Mouse (Mus musculus) MEL (cell line): ENCODE data around the gene Srsf2. TPM values are rescaled to one million over a fixed set of nuclear protein-coding genes. Genes with fewer than 3 reads are reported as not detected.

Source experiments
- DNase-seq: peaks from one replicate; pipeline ENCODE4 v3.0.0; 2011; ENCODE audit warnings: low read depth, low spot score
- H3K27ac ChIP-seq: 2 replicates; pipeline ENCODE4 v1.5.1; 2012; ENCODE audit warnings: low read depth, mild to moderate bottlenecking, control low read depth, low read length, moderate library complexity; ENCODE audit not compliant: control insufficient read depth
- H3K27me3 ChIP-seq, 2 experiments: fragments of 150-350 bp in 1 of 2; sonication (generic) in 1 of 2; 2 replicates each; pipeline ENCODE4 v1.6.1; 2012; ENCODE audit warnings: low read length in 2 of 2, mild to moderate bottlenecking in 2 of 2, improper control_type of control experiment in 1 of 2, moderate library complexity in 1 of 2; ENCODE audit not compliant: insufficient read depth in 2 of 2, control insufficient read depth in 1 of 2
- H3K36me3 ChIP-seq, 2 experiments: 2 replicates each; pipeline ENCODE4 v1.6.1; 2012 to 2014; ENCODE audit warnings: low read length in 2 of 2, improper control_type of control experiment in 1 of 2, inconsistent platforms in 1 of 2, mild to moderate bottlenecking in 1 of 2; ENCODE audit not compliant: insufficient read depth in 2 of 2, control insufficient read depth in 1 of 2
- H3K4me1 ChIP-seq, 2 experiments: fragments of 150-350 bp in 1 of 2; sonication (generic) in 1 of 2; 2 replicates each; pipeline ENCODE4 v1.6.1; 2012; ENCODE audit warnings: low read length in 2 of 2, improper control_type of control experiment in 1 of 2, mild to moderate bottlenecking in 1 of 2; ENCODE audit not compliant: insufficient read depth in 2 of 2, control insufficient read depth in 1 of 2
- H3K4me3 ChIP-seq, 2 experiments: fragments of 150-350 bp in 1 of 2; sonication (generic) in 1 of 2; 2 replicates each; pipeline ENCODE4 v1.5.1; 2012; ENCODE audit warnings: low read depth in 2 of 2, low read length in 2 of 2, mild to moderate bottlenecking in 2 of 2, moderate library complexity in 2 of 2, control low read depth in 1 of 2, improper control_type of control experiment in 1 of 2; ENCODE audit not compliant: control insufficient read depth in 1 of 2, insufficient read depth in 1 of 2
- H3K79me2 ChIP-seq: 2 replicates; pipeline ENCODE4 v1.6.1; 2012; ENCODE audit warnings: mild to moderate bottlenecking, low read length, moderate library complexity; ENCODE audit not compliant: control insufficient read depth, poor library complexity, insufficient read depth
- H3K9ac ChIP-seq: 2 replicates; pipeline ENCODE4 v1.6.1; 2012; ENCODE audit warnings: low read depth, mild to moderate bottlenecking, control low read depth, low read length, moderate library complexity; ENCODE audit not compliant: control insufficient read depth, poor library complexity, severe bottlenecking
- H3K9me3 ChIP-seq: fragments of 150-350 bp; sonication (generic); replicated peaks from 2 replicates; pipeline ENCODE4 v1.6.1; 2012; ENCODE audit warnings: mild to moderate bottlenecking, low read length, improper control_type of control experiment, moderate library complexity; ENCODE audit not compliant: insufficient read depth
- CHD1 ChIP-seq: IDR thresholded peaks from 2 replicates; pipeline ENCODE4 v1.6.1; 2012; ENCODE audit warnings: low read depth, mild to moderate bottlenecking, inconsistent platforms, low read length, improper control_type of control experiment
- CTCF ChIP-seq, 3 experiments: IDR thresholded peaks in 2 of 3; conservative IDR thresholded peaks in 1 of 3; 2 replicates each; pipeline ENCODE4 v1.5.1; 2011 to 2012; ENCODE audit warnings: low read length in 3 of 3, low read depth in 2 of 3, mild to moderate bottlenecking in 2 of 3, improper control_type of control experiment in 1 of 3, inconsistent platforms in 1 of 3, mixed read lengths in 1 of 3, moderate library complexity in 1 of 3; ENCODE audit not compliant: control insufficient read depth in 1 of 3, insufficient read depth in 1 of 3, poor library complexity in 1 of 3, severe bottlenecking in 1 of 3
- E2F4 ChIP-seq: IDR thresholded peaks from 2 replicates; pipeline ENCODE4 v1.6.1; 2011; ENCODE audit warnings: low read depth, low read length, improper control_type of control experiment, borderline replicate concordance
- ELF1 ChIP-seq: IDR thresholded peaks from 2 replicates; pipeline ENCODE4 v1.6.1; 2014; ENCODE audit warnings: low read depth, mild to moderate bottlenecking, inconsistent platforms, low read length, improper control_type of control experiment, moderate library complexity
- ETS1 ChIP-seq: IDR thresholded peaks from 2 replicates; pipeline ENCODE4 v1.6.1; 2012; ENCODE audit warnings: low read depth, mild to moderate bottlenecking, inconsistent platforms, low read length, improper control_type of control experiment, moderate library complexity
- GABPA ChIP-seq: IDR thresholded peaks from 2 replicates; pipeline ENCODE4 v1.6.1; 2012; ENCODE audit warnings: low read depth, mild to moderate bottlenecking, inconsistent platforms, low read length, improper control_type of control experiment, moderate library complexity
- GATA1 ChIP-seq: IDR thresholded peaks from 2 replicates; pipeline ENCODE4 v1.6.1; 2011; ENCODE audit warnings: low read depth, low read length, improper control_type of control experiment
- HCFC1 ChIP-seq: IDR thresholded peaks from 2 replicates; pipeline ENCODE4 v1.6.1; 2012; ENCODE audit warnings: low read depth, mild to moderate bottlenecking, inconsistent platforms, low read length, improper control_type of control experiment, moderate library complexity
- JUND ChIP-seq: IDR thresholded peaks from 2 replicates; pipeline ENCODE4 v1.6.1; 2011; ENCODE audit warnings: low read depth, mild to moderate bottlenecking, improper control_type of control experiment, low read length
- MAX ChIP-seq: IDR thresholded peaks from 2 replicates; pipeline ENCODE4 v1.6.1; 2011; ENCODE audit warnings: low read length, improper control_type of control experiment
- MAZ ChIP-seq: IDR thresholded peaks from 2 replicates; pipeline ENCODE4 v1.6.1; 2012; ENCODE audit warnings: low read depth, mild to moderate bottlenecking, inconsistent platforms, low read length, improper control_type of control experiment
- MXI1 ChIP-seq: IDR thresholded peaks from 2 replicates; pipeline ENCODE4 v1.6.1; 2011; ENCODE audit warnings: mild to moderate bottlenecking, low read depth, low read length, improper control_type of control experiment
- MYC ChIP-seq: IDR thresholded peaks from 2 replicates; pipeline ENCODE4 v1.6.1; 2011; ENCODE audit warnings: low read depth, mild to moderate bottlenecking, low read length, improper control_type of control experiment, moderate library complexity
- NELFE ChIP-seq: IDR thresholded peaks from 2 replicates; pipeline ENCODE4 v1.6.1; 2011; ENCODE audit warnings: low read depth, low read length, improper control_type of control experiment
- NRF1 ChIP-seq: IDR thresholded peaks from 2 replicates; pipeline ENCODE4 v1.6.1; 2014; ENCODE audit warnings: low read depth, mild to moderate bottlenecking, inconsistent platforms, low read length, improper control_type of control experiment, moderate library complexity; ENCODE audit not compliant: poor library complexity, insufficient read depth, severe bottlenecking
- POLR2A ChIP-seq, 2 experiments: IDR thresholded peaks; 2 replicates each; pipeline ENCODE4 v1.6.1; 2011 to 2012; ENCODE audit warnings: low read length in 2 of 2, mild to moderate bottlenecking in 2 of 2, control low read depth in 1 of 2, improper control_type of control experiment in 1 of 2, low read depth in 1 of 2, moderate library complexity in 1 of 2; ENCODE audit not compliant: control insufficient read depth in 1 of 2, insufficient read depth in 1 of 2, poor library complexity in 1 of 2
- POLR2AphosphoS2 ChIP-seq: IDR thresholded peaks from 2 replicates; pipeline ENCODE4 v1.6.1; 2011; ENCODE audit warnings: low read length, improper control_type of control experiment
- POLR2AphosphoS5 ChIP-seq: IDR thresholded peaks from 2 replicates; pipeline ENCODE4 v1.6.1; 2012; ENCODE audit warnings: low read depth, borderline replicate concordance, mild to moderate bottlenecking, inconsistent platforms, low read length, moderate library complexity, mixed read lengths
- SIN3A ChIP-seq: IDR thresholded peaks from 2 replicates; pipeline ENCODE4 v1.6.1; 2012; ENCODE audit warnings: low read length, improper control_type of control experiment, inconsistent platforms
- SMC3 ChIP-seq: IDR thresholded peaks from 2 replicates; pipeline ENCODE4 v1.6.1; 2011; ENCODE audit warnings: low read depth, low read length, improper control_type of control experiment
- TBP ChIP-seq: IDR thresholded peaks from 2 replicates; pipeline ENCODE4 v1.8.0; 2011; ENCODE audit warnings: low read depth, low read length, improper control_type of control experiment
- TCF12 ChIP-seq: IDR thresholded peaks from 2 replicates; pipeline ENCODE4 v1.6.1; 2014; ENCODE audit warnings: low read depth, mild to moderate bottlenecking, inconsistent platforms, low read length, improper control_type of control experiment, moderate library complexity
- UBTF ChIP-seq: IDR thresholded peaks from 2 replicates; pipeline ENCODE4 v1.6.1; 2012; ENCODE audit warnings: low read depth, mild to moderate bottlenecking, inconsistent platforms, low read length, improper control_type of control experiment, moderate library complexity, borderline replicate concordance; ENCODE audit not compliant: insufficient read depth
- USF1 ChIP-seq: IDR thresholded peaks from 2 replicates; pipeline ENCODE4 v1.6.1; 2014; ENCODE audit warnings: low read depth, mild to moderate bottlenecking, inconsistent platforms, low read length, improper control_type of control experiment, moderate library complexity
- USF2 ChIP-seq, 2 experiments: IDR thresholded peaks; 2 replicates each; pipeline ENCODE4 v1.6.1; 2011 to 2012; ENCODE audit warnings: improper control_type of control experiment in 2 of 2, low read length in 2 of 2, borderline replicate concordance in 1 of 2, inconsistent platforms in 1 of 2, low read depth in 1 of 2, mild to moderate bottlenecking in 1 of 2; ENCODE audit not compliant: insufficient read depth in 1 of 2
- ZKSCAN1 ChIP-seq: IDR thresholded peaks from 2 replicates; pipeline ENCODE4 v1.6.1; 2012; ENCODE audit warnings: low read depth, mild to moderate bottlenecking, inconsistent platforms, low read length, improper control_type of control experiment, moderate library complexity
- polyA plus RNA-seq, 2 experiments: library from polyadenylated mRNA; stranded (reverse) in 1 of 2; unstranded in 1 of 2; fragments of >175 nt in 1 of 2; fragments of >200 nt in 1 of 2; gene quantifications; 2 replicates each; pipeline versions ENCODE4 v1.2.1 to v1.2.4; 2012; ENCODE audit warnings: low replicate concordance in 2 of 2, low read depth in 1 of 2; ENCODE audit not compliant: insufficient read length in 2 of 2, insufficient read depth in 1 of 2, missing spikeins in 1 of 2
- total RNA-seq: library from RNA; depleted of rRNA; stranded (reverse); fragments of 300-350 nt; gene quantifications from 2 replicates; pipeline ENCODE4 v1.2.3, GENCODE M21; 2012

The Srsf2 gene
- total and polyA plus RNA-seq, 3 experiments: 257 to 1,128 (median 453) TPM

DNA sequence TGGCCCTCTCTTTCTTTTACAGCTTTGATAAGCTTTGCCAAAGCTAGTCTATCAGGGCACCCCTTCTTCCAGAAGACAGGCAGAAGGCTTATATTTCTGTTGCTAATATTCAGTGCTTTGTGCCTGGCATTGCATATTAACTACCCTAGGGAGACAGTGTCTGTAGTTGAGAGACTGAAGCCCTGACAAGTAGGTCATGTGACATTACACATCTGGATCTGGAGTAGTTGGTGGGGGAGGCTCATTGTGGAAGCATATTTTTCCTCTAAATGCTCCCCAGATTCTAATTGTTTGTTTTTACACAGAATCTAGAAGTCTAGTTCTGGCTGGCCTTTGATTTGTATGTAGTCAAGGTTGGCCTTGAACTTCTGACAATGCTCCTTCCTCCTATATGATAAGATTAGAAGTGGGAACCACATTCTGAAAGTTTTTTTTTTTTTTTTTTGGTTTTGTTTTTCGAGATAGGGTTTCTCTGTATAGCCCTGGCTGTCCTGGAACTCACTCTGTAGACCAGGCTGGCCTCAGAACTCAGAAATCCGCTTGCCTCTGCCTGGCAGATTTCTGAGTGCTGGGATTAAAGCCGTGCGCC lies 6.2 kb downstream of the Srsf2 start (continued):
- TF ChIP-seq POLR2A (IDR thresholded peaks at IDR 0.05; ENCODE audit: control insufficient read depth in 1 of 2, insufficient read depth in 1 of 2, low read depth in 1 of 2, low read length in 2 of 2, poor library complexity in 1 of 2) (no peak), USF1 (peak; percentile 76), GATA1 (peak; percentile 34; the same call in 1 of the 2 replicates), UBTF (no peak)

DNA sequence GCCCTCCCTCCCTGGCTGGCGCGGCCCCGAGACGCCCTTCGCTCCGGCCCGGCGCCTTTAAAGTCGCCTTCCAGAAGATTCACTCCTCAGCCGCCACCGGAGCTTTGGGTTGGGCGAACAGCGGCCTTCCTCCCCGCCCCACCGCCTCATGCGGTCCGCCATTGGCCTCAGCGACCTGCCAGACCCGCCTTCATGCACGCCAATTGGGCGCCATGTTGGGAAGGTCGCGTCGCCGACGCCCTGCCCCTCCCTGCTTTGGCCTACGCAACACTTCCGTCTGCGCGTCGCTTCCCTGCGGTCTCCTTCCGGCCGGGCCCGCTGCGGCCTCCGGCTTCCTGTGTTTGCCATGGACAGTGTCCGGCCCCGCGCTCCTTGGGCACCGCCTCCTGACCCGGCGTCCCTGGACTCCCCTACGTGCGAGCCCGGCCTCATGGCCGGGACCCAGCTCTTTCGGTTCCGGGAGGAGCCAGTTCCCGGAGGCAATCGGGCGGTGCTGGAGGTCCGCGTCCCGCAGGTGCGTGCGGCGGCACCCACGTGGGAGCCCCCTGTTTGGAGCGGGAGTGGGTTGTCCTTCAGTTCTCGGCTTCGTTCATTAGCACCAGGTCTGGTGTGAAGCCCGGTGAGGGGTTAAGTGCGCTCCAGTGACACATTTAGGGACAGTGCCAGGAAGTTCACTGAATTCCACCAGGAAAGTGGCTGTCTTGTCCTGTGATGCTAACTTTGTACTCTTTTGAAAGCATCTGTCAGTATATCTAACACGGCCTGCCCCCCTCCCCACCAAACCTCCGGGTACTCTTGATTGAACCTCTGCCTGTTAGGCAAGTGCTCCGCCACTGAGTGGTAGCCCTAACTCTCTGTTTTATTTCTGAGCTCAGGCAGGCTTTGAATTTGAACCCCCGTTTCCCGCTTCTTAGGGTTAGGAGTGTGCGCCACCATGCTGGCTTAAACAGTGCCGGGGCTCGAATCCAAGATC lies 9.3 kb downstream of the Srsf2 start, which contains the start of the genes Mettl23 and Jmjd6:
Mettl23 (plus strand) TSS at position 18 of the 973 bp plus-strand sequence.
Jmjd6 (minus strand) TSS at position 189 of the 973 bp plus-strand sequence.
- H3K27ac ChIP-seq: peak within 1 kb of the TSS; percentile 82
- peak within 1 kb of the TSS; percentile 75 to 94 for H3K4me3 ChIP-seq
- TF ChIP-seq CHD1 (no peak), CTCF (IDR thresholded peaks at IDR 0.05 in 2 of 3, conservative IDR thresholded peaks at IDR 0.05 in 1 of 3; ENCODE audit: control insufficient read depth in 1 of 3, insufficient read depth in 1 of 3, low read depth in 2 of 3, low read length in 3 of 3, poor library complexity in 1 of 3, severe bottlenecking in 1 of 3) (0 out of 6 replicates have a peak, but pooled peaks of 1 of the 3 experiments have one; percentile 1), MYC (peak; percentile 96), MXI1 (peak; percentile 99), E2F4 (peak; percentile 58; the same call in 1 of the 2 replicates), USF2 (IDR thresholded peaks at IDR 0.05; ENCODE audit: borderline replicate concordance in 1 of 2, insufficient read depth in 1 of 2, low read depth in 1 of 2, low read length in 2 of 2) (no peak; a peak in 1 of 4 replicates), POLR2AphosphoS5 (no peak), NELFE (peak; percentile 86), ETS1 (peak; percentile 21; the same call in 1 of the 2 replicates), SMC3 (no peak), ZKSCAN1 (no peak), POLR2AphosphoS2 (peak; percentile 79), ELF1 (peak; percentile 90), JUND (no peak), NRF1 (peak; percentile 48; the same call in 1 of the 2 replicates), SIN3A (peak; percentile 92), USF1 (peak; percentile 14; the same call in 1 of the 2 replicates), TCF12 (peak; percentile 55), MAX (peak; percentile 89), POLR2A (IDR thresholded peaks at IDR 0.05; ENCODE audit: control insufficient read depth in 1 of 2, insufficient read depth in 1 of 2, low read depth in 1 of 2, low read length in 2 of 2, poor library complexity in 1 of 2) (peak; percentile 59 to 86), TBP (peak; percentile 58), HCFC1 (peak; percentile 94), MAZ (peak; percentile 92; the same call in 1 of the 2 replicates), GABPA (no peak)
- no peaks in the 10 kb centered on the region for H3K27me3 ChIP-seq
- H3K4me1 ChIP-seq: peaks cover 8 to 27% of the 10 kb centered on the region in 2 experiments
- DNase-seq: peak; percentile 99
- H3K9me3 ChIP-seq: no peaks in the 10 kb centered on the region
- H3K79me2 ChIP-seq: peaks cover 77% of the 10 kb centered on the region
- H3K9ac ChIP-seq: peak within 1 kb of the TSS; percentile 94
- peaks cover 18 to 52% of the 10 kb centered on the region in 2 experiments for H3K36me3 ChIP-seq
